Mouse (Mus musculus): ENCODE measurements around the gene R3hdm4. TPM values are rescaled to one million over a fixed set of nuclear protein-coding genes. Genes with fewer than 3 reads are reported as not detected.

R3hdm4 gene
- 100 to 1,000 TPM; 188 to 197 TPM for polyA plus RNA-seq (2017; shearing (Covaris generic))

DNA sequence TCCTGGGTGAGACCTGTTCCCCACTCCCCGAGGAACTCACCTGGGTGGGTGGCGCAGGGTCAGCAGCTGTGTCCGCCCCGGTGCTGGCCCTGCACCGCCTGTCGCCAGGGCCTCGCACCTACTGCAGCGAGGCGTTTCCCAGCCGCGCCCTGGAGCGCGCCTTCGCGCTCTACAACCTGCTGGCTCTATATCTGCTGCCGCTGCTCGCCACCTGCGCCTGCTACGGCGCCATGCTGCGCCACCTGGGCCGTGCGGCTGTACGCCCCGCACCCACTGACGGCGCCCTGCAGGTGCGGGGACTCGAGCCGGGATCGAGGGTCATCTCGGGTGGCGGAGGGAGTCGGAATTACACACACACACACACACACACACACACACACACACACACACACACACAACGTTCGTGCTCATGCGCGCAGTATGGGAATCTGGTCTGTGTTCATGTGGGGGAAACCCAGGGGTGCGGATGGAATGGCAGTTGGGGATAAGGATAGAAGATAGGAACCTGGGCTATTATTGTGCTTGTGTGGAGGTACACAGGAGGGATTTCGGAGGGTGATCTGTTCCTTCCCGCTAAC is at the start of gene R3hdm4:
Gene R3hdm4, minus strand, starts transcription at position 251 of the 578 bp plus-strand sequence.

DNA sequence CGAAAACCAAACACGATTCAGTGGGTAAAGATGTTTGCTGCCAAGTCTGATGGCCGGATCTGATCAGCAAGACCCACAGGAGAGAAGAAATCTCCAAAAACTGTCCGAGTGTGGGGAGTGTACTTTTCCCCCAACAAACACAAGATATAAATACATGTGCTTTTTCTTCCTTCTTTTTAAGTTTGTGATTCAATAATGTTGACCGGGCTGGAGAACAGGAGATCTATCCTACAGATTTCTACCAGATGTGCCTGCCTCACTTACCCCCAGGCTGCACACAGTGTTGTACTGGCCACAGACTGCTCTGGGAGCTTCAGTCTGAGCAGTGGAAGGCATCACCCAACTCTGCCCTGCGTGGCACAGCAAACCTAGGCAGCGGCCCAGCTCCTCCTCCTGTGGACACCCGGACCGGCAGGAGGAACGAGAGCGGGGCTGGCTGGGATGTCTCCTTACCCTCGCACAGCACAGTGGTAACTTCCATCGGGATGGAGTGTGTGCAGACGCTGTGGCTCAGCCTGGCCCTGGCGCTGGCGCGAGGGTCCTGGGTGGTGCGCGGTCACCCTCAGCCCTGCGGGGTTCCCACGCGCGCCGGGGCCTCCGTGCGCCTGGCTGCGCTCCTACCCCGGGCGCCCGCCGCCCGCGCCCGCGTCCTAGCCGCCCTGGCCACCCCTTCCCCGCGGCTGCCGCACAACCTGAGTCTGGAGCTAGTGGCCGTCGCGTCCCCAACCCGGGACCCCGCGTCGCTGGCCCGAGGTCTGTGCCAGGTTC is 49.6 kb upstream of the R3hdm4 start, which contains the start of gene Grin3b:
Gene Grin3b, plus strand, starts transcription at position 301 of the 768 bp plus-strand sequence.

DNA sequence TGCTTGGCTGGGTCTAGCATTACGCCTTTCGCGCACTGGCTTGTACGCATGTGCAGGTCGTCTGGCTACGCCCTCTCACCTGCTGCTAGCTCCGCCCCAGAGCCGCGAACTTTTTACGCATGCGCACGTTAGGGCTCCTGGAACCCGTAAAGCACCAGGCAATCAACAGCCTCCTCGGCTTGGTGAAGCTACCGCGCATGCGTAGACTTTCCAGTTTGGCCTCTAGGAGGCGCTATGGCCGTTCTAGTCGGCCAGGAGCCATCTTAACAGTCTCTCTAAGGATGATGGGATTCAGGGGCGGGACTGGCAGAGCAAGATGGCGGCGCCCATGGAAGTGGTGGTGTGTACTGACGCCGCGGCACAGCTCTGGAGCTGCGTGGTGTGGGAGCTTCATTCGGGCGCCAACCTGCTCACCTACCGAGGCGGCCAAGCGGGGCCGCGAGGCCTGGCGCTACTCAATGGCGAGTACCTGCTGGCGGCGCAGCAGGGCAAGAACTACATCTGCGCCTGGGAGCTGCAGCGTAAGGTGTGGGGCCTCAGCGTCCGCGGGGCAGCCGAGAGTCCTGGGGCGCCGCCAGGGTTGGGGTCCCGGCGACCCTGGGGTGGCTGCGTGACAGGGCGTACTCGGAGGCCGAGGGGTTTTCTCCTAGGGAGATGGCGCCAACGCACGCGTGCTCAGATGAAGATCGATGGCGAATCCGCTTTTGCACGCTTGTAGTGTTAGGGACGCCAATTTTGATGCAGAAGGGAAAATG is 39.0 kb upstream of the R3hdm4 start, which contains the start of gene Wdr18:
Gene Wdr18, plus strand, starts transcription at position 306 of the 755 bp plus-strand sequence.

DNA sequence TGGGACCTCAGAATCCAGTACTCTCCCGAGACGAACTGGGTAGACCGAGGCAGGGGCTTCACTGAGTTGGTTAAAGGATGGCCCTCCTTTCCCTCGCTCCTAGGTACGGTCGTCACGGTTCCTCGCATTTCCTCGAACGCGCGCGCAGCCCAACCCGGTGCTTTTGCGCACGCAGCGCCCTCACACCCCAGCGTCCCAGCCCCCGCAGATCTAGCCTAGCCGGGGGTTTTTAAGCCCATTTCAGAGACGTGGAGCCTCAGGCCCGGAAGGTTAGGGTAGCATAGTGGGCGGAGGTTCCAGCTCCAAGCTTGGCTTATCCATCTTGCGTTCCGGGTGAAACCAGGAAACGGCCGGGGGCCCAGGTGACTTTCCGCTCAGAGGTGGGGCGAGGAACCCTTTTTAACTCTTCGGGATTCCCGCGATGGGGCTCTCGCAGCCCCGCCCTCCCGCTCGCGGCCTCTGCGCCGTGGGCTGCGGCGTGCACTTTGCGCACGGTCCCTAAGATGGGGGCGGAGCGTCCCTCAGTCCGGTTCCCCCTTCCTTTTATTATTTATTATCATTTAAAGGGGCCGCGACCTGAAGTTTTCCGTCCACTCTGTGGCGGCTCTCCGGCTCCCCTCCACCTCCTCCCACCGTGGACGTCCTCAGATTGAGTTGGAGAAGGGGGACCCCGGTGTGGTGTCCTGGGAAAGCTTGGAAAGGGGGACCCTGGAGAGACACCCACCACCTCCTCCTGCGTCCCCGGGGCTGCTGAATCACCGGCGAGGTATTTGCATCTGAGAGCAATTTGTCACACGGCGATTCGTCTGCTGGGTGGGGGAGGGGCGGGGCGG is 5.7 kb upstream of the R3hdm4 start, which contains the start of gene Arid3a:
Gene Arid3a, plus strand, starts transcription at position 553 of the 833 bp plus-strand sequence.

DNA sequence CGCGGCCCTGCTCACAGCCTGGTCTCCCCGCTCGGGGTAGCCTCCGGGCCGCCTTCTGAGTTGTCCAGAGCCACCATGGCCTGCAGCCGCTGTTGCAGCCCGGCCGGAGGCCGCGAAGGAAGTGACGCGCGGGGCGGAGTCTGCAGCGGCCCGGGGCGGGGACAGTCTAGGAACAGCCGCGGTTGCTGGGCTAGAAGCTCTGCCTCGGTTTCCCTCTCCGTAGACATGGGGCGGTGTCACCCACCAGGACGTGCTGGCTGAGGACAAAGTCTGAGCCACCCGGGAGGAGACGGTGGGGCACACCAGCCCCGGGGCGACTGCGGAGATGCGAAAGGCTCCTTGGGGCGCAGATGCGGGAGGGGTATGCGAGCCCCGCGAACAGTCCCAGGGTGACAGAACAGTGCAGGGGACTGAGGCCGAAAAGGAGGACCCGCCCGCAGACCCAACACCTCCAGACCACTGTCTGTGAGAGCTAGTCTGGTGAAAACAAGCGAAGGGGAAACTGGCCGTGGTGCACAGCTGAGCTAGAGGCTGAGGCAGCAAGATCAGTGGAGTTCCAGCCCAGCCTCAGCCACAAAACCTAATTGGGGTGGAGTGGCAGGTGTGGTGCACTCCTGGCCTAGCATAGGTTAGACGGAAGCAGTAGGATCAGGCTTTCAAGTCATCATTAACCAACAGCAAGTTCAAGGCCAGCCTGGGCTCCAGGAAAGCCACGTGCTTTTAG is 4.0 kb downstream of the R3hdm4 start, which contains the start of gene Kiss1r:
Gene Kiss1r, plus strand, starts transcription at position 164 of the 724 bp plus-strand sequence.

DNA sequence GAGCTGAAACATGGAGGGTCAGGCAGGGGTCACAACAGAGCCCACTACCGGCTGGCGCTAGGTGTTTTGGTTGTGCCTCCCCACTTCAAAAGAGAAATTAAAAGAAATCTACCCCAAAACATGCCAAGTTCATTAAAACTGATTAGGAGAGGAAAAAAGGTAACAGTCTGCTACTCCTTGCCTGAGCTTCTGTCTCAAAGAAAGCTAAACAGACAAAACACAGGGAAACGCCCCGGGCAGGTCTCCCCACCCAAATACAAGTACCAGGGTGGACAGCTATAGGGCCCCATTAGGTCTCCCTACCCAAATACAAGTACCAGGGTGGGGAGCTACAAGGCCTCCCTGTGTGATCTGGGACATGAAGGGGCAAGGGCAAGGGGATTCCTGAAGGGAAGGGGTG is 10.5 kb downstream of the R3hdm4 start, which contains the start of gene Gm26602:
Gene Gm26602, plus strand, starts transcription at position 301 of the 400 bp plus-strand sequence.

DNA sequence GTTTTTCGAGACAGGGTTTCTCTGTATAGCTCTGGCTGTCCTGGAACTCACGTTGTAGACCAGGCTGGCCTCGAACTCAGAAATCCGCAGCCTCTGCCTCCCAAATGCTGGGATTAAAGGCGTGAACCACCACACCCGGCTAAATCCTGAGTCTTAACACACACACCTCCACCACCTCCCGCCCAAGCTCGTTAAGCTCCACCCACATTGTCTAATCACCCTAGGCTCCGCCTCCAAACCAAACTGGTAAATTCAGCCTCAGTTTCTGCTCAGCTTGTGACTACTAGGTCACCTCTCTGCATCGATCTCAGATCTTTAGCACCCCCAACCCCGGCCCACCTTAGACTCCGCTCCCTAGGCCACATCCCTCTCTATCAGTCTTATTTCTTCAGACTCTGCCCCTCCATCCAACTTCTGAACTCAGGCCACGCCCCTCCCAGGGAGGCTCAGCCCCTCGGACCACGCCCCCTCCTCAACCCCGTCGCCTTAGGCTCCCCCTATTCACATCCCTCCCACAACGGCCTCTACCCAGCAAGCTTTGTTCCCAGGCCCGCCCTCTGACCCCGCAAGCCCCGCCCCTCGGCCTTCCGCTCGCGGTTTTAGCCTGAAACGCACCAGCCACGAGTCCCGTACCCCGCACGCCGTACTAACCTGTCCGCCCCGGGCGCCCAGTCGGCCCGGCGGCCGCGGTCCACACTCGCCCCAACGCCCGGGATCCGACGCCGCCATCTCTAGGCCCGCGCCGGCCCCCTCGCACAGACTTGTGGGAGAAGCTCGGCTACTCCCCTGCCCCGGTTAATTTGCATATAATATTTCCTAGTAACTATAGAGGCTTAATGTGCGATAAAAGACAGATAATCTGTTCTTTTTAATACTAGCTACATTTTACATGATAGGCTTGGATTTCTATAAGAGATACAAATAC is 12.6 kb downstream of the R3hdm4 start, which contains the start of gene Med16:
Gene Med16, minus strand, starts transcription at position 757 of the 925 bp plus-strand sequence.

DNA sequence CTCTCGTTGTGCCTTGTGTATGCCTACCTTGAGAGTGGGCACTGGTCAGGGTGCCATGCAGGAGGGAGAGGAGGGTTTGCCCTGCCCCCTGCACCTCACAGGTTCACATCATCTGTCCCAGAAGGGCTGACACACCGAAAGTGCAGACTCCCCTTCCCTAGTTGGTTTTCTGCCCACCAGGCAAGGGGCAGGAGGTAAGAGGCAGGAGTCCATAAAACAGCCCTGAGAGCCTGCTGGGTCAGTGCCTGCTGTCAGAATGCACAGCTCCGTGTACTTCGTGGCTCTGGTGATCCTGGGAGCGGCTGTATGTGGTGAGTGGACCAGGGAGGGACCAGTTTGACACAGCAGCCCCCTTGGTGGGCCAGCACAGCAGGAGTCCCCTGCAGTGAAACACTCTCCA is 30.3 kb downstream of the R3hdm4 start, which contains the start of gene Cfd:
Gene Cfd, plus strand, starts transcription at position 184 of the 400 bp plus-strand sequence.

DNA sequence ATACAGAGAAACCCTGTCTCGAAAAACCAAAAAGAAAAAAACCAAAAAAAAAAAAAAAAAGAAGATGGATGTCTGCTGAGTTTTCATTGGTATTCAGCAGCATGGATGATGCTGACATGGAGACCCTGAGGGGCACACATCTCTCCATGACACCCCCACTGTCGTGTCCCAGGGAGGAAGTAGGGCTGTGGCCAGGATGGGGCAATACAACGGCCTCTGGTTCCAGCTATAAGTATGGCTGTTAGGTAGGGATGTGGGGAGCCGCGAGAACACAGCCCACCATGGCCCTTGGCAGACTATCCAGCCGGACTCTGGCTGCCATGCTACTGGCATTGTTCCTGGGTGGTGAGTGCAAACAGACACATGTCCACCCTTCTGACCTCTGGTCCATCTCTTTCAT is 35.0 kb downstream of the R3hdm4 start, which contains the start of gene Elane:
Gene Elane, plus strand, starts transcription at position 194 of the 400 bp plus-strand sequence.

DNA sequence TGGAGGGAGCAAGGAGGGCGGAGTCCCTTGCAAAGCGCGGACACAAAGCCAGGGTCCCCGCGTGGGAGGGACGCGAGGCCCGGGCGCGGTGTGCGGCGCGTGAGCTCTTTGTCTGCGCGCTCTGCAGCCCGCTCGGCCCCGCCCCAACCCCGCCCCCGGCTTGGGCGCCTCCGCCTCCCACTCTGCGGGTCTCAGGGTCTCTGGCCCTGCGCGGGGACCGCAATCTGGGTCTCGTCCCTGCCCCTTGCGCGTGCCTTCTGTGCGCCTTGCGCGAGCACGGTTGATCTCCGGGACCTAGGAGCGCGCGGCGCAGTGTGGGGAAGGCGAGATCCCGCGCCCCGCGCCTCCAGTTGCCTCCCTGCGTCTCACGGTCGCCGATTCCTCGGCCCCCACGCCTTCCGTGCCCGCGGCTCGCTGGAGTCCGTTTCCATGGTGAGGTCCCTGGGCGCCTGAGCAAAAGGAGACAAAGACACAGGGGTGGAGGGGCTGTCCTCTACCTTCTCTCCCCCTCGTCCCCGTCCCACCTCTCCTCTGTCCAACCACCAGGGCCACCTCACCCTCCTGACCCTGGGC is 46.6 kb downstream of the R3hdm4 start, which contains the start of the genes Prtn3 and Plppr3:
Gene Prtn3, plus strand, starts transcription at position 187 of the 573 bp plus-strand sequence.
Gene Plppr3, minus strand, starts transcription at position 345 of the 573 bp plus-strand sequence.

Other genes starting within 250 kb of the R3hdm4 start
- 100 to 1,000 TPM; 104 to 107 TPM for gene Cdc34, start 239.0 kb downstream of the R3hdm4 start, polyA plus RNA-seq (2017; shearing (Covaris generic))
- gene Gzmm, start 232.2 kb downstream of the R3hdm4 start, polyA plus RNA-seq (2017; shearing (Covaris generic)): 1 to 10 TPM; 1.2 to 1.5 TPM
- 100 to 1,000 TPM; 226 to 283 TPM for gene Bsg, start 216.7 kb downstream of the R3hdm4 start, polyA plus RNA-seq (2017; shearing (Covaris generic))
- under 1 TPM; 0.13 to 0.23 TPM for gene Hcn2, start 204.6 kb downstream of the R3hdm4 start, polyA plus RNA-seq (2017; shearing (Covaris generic))
- gene Polrmt, start 174.6 kb downstream of the R3hdm4 start, polyA plus RNA-seq (2017; shearing (Covaris generic)): 10 to 100 TPM; 29.5 to 32.3 TPM
- under 1 TPM; 0.12 to 0.33 TPM for gene Fgf22, start 166.1 kb downstream of the R3hdm4 start, polyA plus RNA-seq (2017; shearing (Covaris generic))
- 10 to 100 TPM; 47.0 to 58.4 TPM for gene Rnf126, start 154.3 kb downstream of the R3hdm4 start, polyA plus RNA-seq (2017; shearing (Covaris generic))
- gene Fstl3, start 143.9 kb downstream of the R3hdm4 start, polyA plus RNA-seq (2017; shearing (Covaris generic)): under 1 TPM; 0.55 to 0.81 TPM
- under 1 TPM; 0.23 to 0.55 TPM for gene Prss57, start 130.2 kb downstream of the R3hdm4 start, polyA plus RNA-seq (2017; shearing (Covaris generic))
- gene Palm, start 127.6 kb downstream of the R3hdm4 start, polyA plus RNA-seq (2017; shearing (Covaris generic)): 1 to 10 TPM; 2.1 to 3.4 TPM
- gene Misp, start 100.2 kb downstream of the R3hdm4 start, polyA plus RNA-seq (2017; shearing (Covaris generic)): 1 to 10 TPM in 1 of 2 experiments, not detected in 1; 1.1 TPM
- 100 to 1,000 TPM; 242 to 297 TPM for gene Ptbp1, start 66.8 kb downstream of the R3hdm4 start, polyA plus RNA-seq (2017; shearing (Covaris generic))
- not detected for gene Prtn3, start 46.7 kb downstream of the R3hdm4 start, polyA plus RNA-seq (2017; shearing (Covaris generic))
- gene Plppr3, start 46.6 kb downstream of the R3hdm4 start, polyA plus RNA-seq (2017; shearing (Covaris generic)): 1 to 10 TPM; 2.5 to 3.6 TPM
- gene Elane, start 35.0 kb downstream of the R3hdm4 start, polyA plus RNA-seq (2017; shearing (Covaris generic)): not detected
- gene Cfd, start 30.4 kb downstream of the R3hdm4 start, polyA plus RNA-seq (2017; shearing (Covaris generic)): not detected
- gene Med16, start 12.3 kb downstream of the R3hdm4 start, polyA plus RNA-seq (2017; shearing (Covaris generic)): 10 to 100 TPM; 27.8 to 35.8 TPM
- gene Gm26602, start 10.4 kb downstream of the R3hdm4 start, polyA plus RNA-seq (2017; shearing (Covaris generic)): 10 to 100 TPM; 16.0 to 34.9 TPM
- under 1 TPM; 0.47 to 0.56 TPM for gene Kiss1r, start 4.2 kb downstream of the R3hdm4 start, polyA plus RNA-seq (2017; shearing (Covaris generic))
- gene Arid3a, start 5.8 kb upstream of the R3hdm4 start, polyA plus RNA-seq (2017; shearing (Covaris generic)): 10 to 100 TPM in 1 of 2 experiments, 1 to 10 TPM in 1; 7.0 to 15.0 TPM
- 10 to 100 TPM; 52.3 to 56.5 TPM for gene Wdr18, start 38.9 kb upstream of the R3hdm4 start, polyA plus RNA-seq (2017; shearing (Covaris generic))
- under 1 TPM; 0.13 to 0.28 TPM for gene Grin3b, start 49.5 kb upstream of the R3hdm4 start, polyA plus RNA-seq (2017; shearing (Covaris generic))
- gene Tmem259, start 63.1 kb upstream of the R3hdm4 start, polyA plus RNA-seq (2017; shearing (Covaris generic)): 10 to 100 TPM; 24.8 to 28.5 TPM
- 100 to 1,000 TPM; 650 to 940 TPM for gene Cnn2, start 67.4 kb upstream of the R3hdm4 start, polyA plus RNA-seq (2017; shearing (Covaris generic))
- gene Abca7, start 75.3 kb upstream of the R3hdm4 start, polyA plus RNA-seq (2017; shearing (Covaris generic)): 10 to 100 TPM; 21.2 to 46.3 TPM
- 100 to 1,000 TPM; 587 to 734 TPM for gene Arhgap45, start 95.4 kb upstream of the R3hdm4 start, polyA plus RNA-seq (2017; shearing (Covaris generic))
- 100 to 1,000 TPM; 167 to 199 TPM for gene Polr2e, start 118.6 kb upstream of the R3hdm4 start, polyA plus RNA-seq (2017; shearing (Covaris generic))
- gene Gpx4, start 126.0 kb upstream of the R3hdm4 start, polyA plus RNA-seq (2017; shearing (Covaris generic)): 100 to 1,000 TPM; 438 to 449 TPM
- gene Sbno2, start 184.4 kb upstream of the R3hdm4 start, polyA plus RNA-seq (2017; shearing (Covaris generic)): 10 to 100 TPM; 34.5 to 48.9 TPM
- gene Stk11, start 194.6 kb upstream of the R3hdm4 start, polyA plus RNA-seq (2017; shearing (Covaris generic)): 10 to 100 TPM; 32.3 to 56.4 TPM
- gene Atp5d, start 217.4 kb upstream of the R3hdm4 start, polyA plus RNA-seq (2017; shearing (Covaris generic)): 100 to 1,000 TPM; 430 to 441 TPM
- 1 to 10 TPM; 1.8 to 1.9 TPM for gene Cbarp, start 219.6 kb upstream of the R3hdm4 start, polyA plus RNA-seq (2017; shearing (Covaris generic))
- 1 to 10 TPM; 3.1 to 8.5 TPM for gene Midn, start 227.1 kb upstream of the R3hdm4 start, polyA plus RNA-seq (2017; shearing (Covaris generic))
- gene Cirbp, start 244.8 kb upstream of the R3hdm4 start, polyA plus RNA-seq (2017; shearing (Covaris generic)): 100 to 1,000 TPM; 134 to 324 TPM